Mouse (Mus musculus): ENCODE data around the gene Aff1. TPM values are rescaled to one million over a fixed set of nuclear protein-coding genes. Genes with fewer than 3 reads are reported as not detected.

Aff1 gene
- polyA plus RNA-seq, 1 experiment from 2014 or later: 7.1 TPM

GRCm38 (mm10) chr5:103753511-103754329 is 61.5 kb downstream of the Aff1 start:
- Histone ChIP-seq H3K4me1 (replicated peaks; ENCODE audit: control insufficient read depth, insufficient read depth, low read length) (no peaks in the 10 kb centered on the region), H3K4me2 (ENCODE audit: low read depth, low read length, severe bottlenecking) (peak overlapping the region; percentile 77), H3K4me3 (ENCODE audit: low read depth, low read length) (peak overlapping the region; percentile 68), H3K27me3 (ENCODE audit: control insufficient read depth, insufficient read depth, low read length) (no peaks in the 10 kb centered on the region), H3K36me3 (ENCODE audit: control insufficient read depth, insufficient read depth, low read length) (no peaks in the 10 kb centered on the region), H3K27ac (ENCODE audit: low read depth, low read length) (peak overlapping the region; percentile 73; the same call in 1 of the 2 replicates), H3K9me3 (ENCODE audit: control insufficient read depth, low read length) (no peaks in the 10 kb centered on the region), H3K9ac (ENCODE audit: low read length) (peak overlapping the region; percentile 81)
- under 1% methylated on average over 85 of the region's 86 CpGs for WGBS
- DNase-seq (ENCODE audit: low spot score) (peak; percentile 94), ATAC-seq (replicated peaks; ENCODE audit: low FRiP score) (peak; percentile 98)

GRCm38 (mm10) chr5:103754330-103755134 is 62.4 kb downstream of the Aff1 start:
- WGBS: 4% methylated on average over 39 of the region's 42 CpGs
- ATAC-seq (replicated peaks; ENCODE audit: low FRiP score) (peak; percentile 77; the same call in 1 of the 2 replicates), DNase-seq (ENCODE audit: low spot score) (peak; percentile 69)
- H3K27me3 ChIP-seq (ENCODE audit: control insufficient read depth, insufficient read depth, low read length): no peaks in the 10 kb centered on the region
- peak overlapping the region; percentile 73; the same call in 1 of the 2 replicates for H3K27ac ChIP-seq (ENCODE audit: low read depth, low read length)
- H3K9ac ChIP-seq (ENCODE audit: low read length): peak overlapping the region; percentile 81
- peak overlapping the region; percentile 77 for H3K4me2 ChIP-seq (ENCODE audit: low read depth, low read length, severe bottlenecking)
- H3K4me1 ChIP-seq (replicated peaks; ENCODE audit: control insufficient read depth, insufficient read depth, low read length): no peaks in the 10 kb centered on the region
- H3K4me3 ChIP-seq (ENCODE audit: low read depth, low read length): peak overlapping the region; percentile 68
- no peaks in the 10 kb centered on the region for H3K9me3 ChIP-seq (ENCODE audit: control insufficient read depth, low read length)
- H3K36me3 ChIP-seq (ENCODE audit: control insufficient read depth, insufficient read depth, low read length): no peaks in the 10 kb centered on the region

- Histone ChIP-seq H3K4me3 (ENCODE audit: low read depth, low read length) (no peak overlapping the region; the same call in 1 of the 2 replicates), H3K4me1 (replicated peaks; ENCODE audit: control insufficient read depth, insufficient read depth, low read length) (peaks cover 2% of the 10 kb centered on the region; the same call in 1 of the 2 replicates), H3K9me3 (ENCODE audit: control insufficient read depth, low read length) (no peaks in the 10 kb centered on the region), H3K9ac (ENCODE audit: low read length) (peak overlapping the region; percentile 81; the same call in 1 of the 2 replicates), H3K27me3 (ENCODE audit: control insufficient read depth, insufficient read depth, low read length) (no peaks in the 10 kb centered on the region), H3K4me2 (ENCODE audit: low read depth, low read length, severe bottlenecking) (peak overlapping the region; percentile 77), H3K36me3 (ENCODE audit: control insufficient read depth, insufficient read depth, low read length) (no peaks in the 10 kb centered on the region), H3K27ac (ENCODE audit: low read depth, low read length) (no peak overlapping the region)
- 50% methylated on average over 3 of the region's 3 CpGs for WGBS
- DNase-seq (ENCODE audit: low spot score) (no peak), ATAC-seq (replicated peaks; ENCODE audit: low FRiP score) (no peak)
Measured at GRCm38 (mm10) chr5:103755135-103755487, 62.9 kb downstream of the Aff1 start.

GRCm38 (mm10) chr5:103756231-103756714 is 64.1 kb downstream of the Aff1 start:
- Histone ChIP-seq H3K9me3 (ENCODE audit: control insufficient read depth, low read length) (no peaks in the 10 kb centered on the region), H3K4me1 (replicated peaks; ENCODE audit: control insufficient read depth, insufficient read depth, low read length) (peaks cover 9% of the 10 kb centered on the region; the same call in 1 of the 2 replicates), H3K27me3 (ENCODE audit: control insufficient read depth, insufficient read depth, low read length) (no peaks in the 10 kb centered on the region), H3K4me2 (ENCODE audit: low read depth, low read length, severe bottlenecking) (no peak overlapping the region), H3K36me3 (ENCODE audit: control insufficient read depth, insufficient read depth, low read length) (no peaks in the 10 kb centered on the region), H3K9ac (ENCODE audit: low read length) (no peak overlapping the region), H3K4me3 (ENCODE audit: low read depth, low read length) (no peak overlapping the region), H3K27ac (ENCODE audit: low read depth, low read length) (no peak overlapping the region)
- no peak for ATAC-seq (replicated peaks; ENCODE audit: low FRiP score)
- WGBS: 58% methylated on average over 6 of the region's 6 CpGs
- no peak for DNase-seq (ENCODE audit: low spot score)

GRCm38 (mm10) chr5:103758491-103758890 is 66.3 kb downstream of the Aff1 start:
- ATAC-seq (replicated peaks; ENCODE audit: low FRiP score) (no peak), DNase-seq (ENCODE audit: low spot score) (no peak)
- no peak overlapping the region for H3K4me3 ChIP-seq (ENCODE audit: low read depth, low read length)
- WGBS: 85% methylated on average over 4 of the region's 4 CpGs
- H3K27ac ChIP-seq (ENCODE audit: low read depth, low read length): no peak overlapping the region
- no peak overlapping the region for H3K4me2 ChIP-seq (ENCODE audit: low read depth, low read length, severe bottlenecking)
- peaks cover 9% of the 10 kb centered on the region; the same call in 1 of the 2 replicates for H3K4me1 ChIP-seq (replicated peaks; ENCODE audit: control insufficient read depth, insufficient read depth, low read length)
- H3K9ac ChIP-seq (ENCODE audit: low read length): no peak overlapping the region
- no peaks in the 10 kb centered on the region for H3K9me3 ChIP-seq (ENCODE audit: control insufficient read depth, low read length)
- no peaks in the 10 kb centered on the region for H3K27me3 ChIP-seq (ENCODE audit: control insufficient read depth, insufficient read depth, low read length)
- H3K36me3 ChIP-seq (ENCODE audit: control insufficient read depth, insufficient read depth, low read length): no peaks in the 10 kb centered on the region

- no peaks in the 10 kb centered on the region for H3K9me3 ChIP-seq (ENCODE audit: control insufficient read depth, low read length)
- peak; percentile 33; the same call in 1 of the 2 replicates for ATAC-seq (replicated peaks; ENCODE audit: low FRiP score)
- H3K9ac ChIP-seq (ENCODE audit: low read length): peak overlapping the region; percentile 47
- peak overlapping the region; percentile 60 for H3K4me2 ChIP-seq (ENCODE audit: low read depth, low read length, severe bottlenecking)
- WGBS: 37% methylated on average over 14 of the region's 14 CpGs
- peaks cover 9% of the 10 kb centered on the region; the same call in 1 of the 2 replicates for H3K4me1 ChIP-seq (replicated peaks; ENCODE audit: control insufficient read depth, insufficient read depth, low read length)
- no peaks in the 10 kb centered on the region for H3K36me3 ChIP-seq (ENCODE audit: control insufficient read depth, insufficient read depth, low read length)
- DNase-seq (ENCODE audit: low spot score): no peak
- no peaks in the 10 kb centered on the region for H3K27me3 ChIP-seq (ENCODE audit: control insufficient read depth, insufficient read depth, low read length)
- peak overlapping the region; percentile 20 for H3K4me3 ChIP-seq (ENCODE audit: low read depth, low read length)
- H3K27ac ChIP-seq (ENCODE audit: low read depth, low read length): no peak overlapping the region
Measured at GRCm38 (mm10) chr5:103759489-103760424, 67.6 kb downstream of the Aff1 start.

GRCm38 (mm10) chr5:103760425-103761131 is 68.4 kb downstream of the Aff1 start:
- H3K9me3 ChIP-seq (ENCODE audit: control insufficient read depth, low read length): no peaks in the 10 kb centered on the region; the same call in 1 of the 2 replicates
- peak; percentile 60 for DNase-seq (ENCODE audit: low spot score)
- ATAC-seq (replicated peaks; ENCODE audit: low FRiP score): peak; percentile 69
- no peaks in the 10 kb centered on the region for H3K36me3 ChIP-seq (ENCODE audit: control insufficient read depth, insufficient read depth, low read length)
- no peaks in the 10 kb centered on the region for H3K27me3 ChIP-seq (ENCODE audit: control insufficient read depth, insufficient read depth, low read length)
- H3K4me2 ChIP-seq (ENCODE audit: low read depth, low read length, severe bottlenecking): peak overlapping the region; percentile 60
- H3K27ac ChIP-seq (ENCODE audit: low read depth, low read length): no peak overlapping the region
- peak overlapping the region; percentile 47 for H3K9ac ChIP-seq (ENCODE audit: low read length)
- WGBS: 3% methylated on average over 20 of the region's 20 CpGs
- H3K4me1 ChIP-seq (replicated peaks; ENCODE audit: control insufficient read depth, insufficient read depth, low read length): peaks cover 9% of the 10 kb centered on the region; the same call in 1 of the 2 replicates
- H3K4me3 ChIP-seq (ENCODE audit: low read depth, low read length): peak overlapping the region; percentile 20
